Mouse (Mus musculus): Measurements from ENCODE around the gene Mettl7b.

DNA sequence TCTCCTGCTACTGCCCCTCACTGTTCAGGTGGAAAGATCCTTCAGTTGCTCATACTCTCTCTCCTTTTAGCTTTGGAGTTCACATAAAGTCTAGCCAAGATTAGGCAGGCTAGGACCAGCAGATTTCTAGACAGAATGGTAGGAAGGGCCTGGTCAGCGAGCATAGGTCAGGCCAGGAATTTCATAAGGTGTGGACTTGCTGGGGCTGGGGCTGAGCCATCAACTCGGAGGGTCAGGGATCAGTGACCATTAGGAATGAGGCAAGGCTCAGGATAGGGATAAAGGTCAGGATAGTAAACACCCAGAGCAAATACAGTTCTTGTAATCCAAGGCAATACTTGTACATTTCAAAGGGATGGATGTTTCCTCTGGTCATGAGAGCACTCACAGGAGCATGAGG lies 4.2 kb upstream of the Mettl7b start:
- TF ChIP-seq CTCF (IDR thresholded peaks at IDR 0.05) = no peak
- no peak for TF ChIP-seq EP300 (IDR thresholded peaks at IDR 0.05; ENCODE audit: insufficient read depth, low read depth, low read length)
